Mouse (Mus musculus) heart, embryonic 16.5 days (tissue): Measurements from ENCODE around the gene Nmt1. TPM values are rescaled to one million over a fixed set of nuclear protein-coding genes. Genes with fewer than 3 reads are reported as not detected.

Source experiments
- ATAC-seq: fragments of 200-750 bp; cut with Nextera tagmentation; replicated peaks from 2 replicates; pipeline ENCODE4 v1.8.0; 2017; ENCODE audit warnings: moderate number of reproducible peaks; ENCODE audit not compliant: insufficient read depth, low FRiP score; ENCODE audit errors: extremely low read depth
- H3K27ac ChIP-seq: fragments of 300-500 bp; sonication (generic); 2 replicates; pipeline ENCODE4 v1.5.1; 2014; ENCODE audit warnings: mild to moderate bottlenecking, low read length, control low read depth, moderate library complexity
- H3K27me3 ChIP-seq: fragments of 300-500 bp; sonication (generic); 2 replicates; pipeline ENCODE4 v1.6.1; 2014; ENCODE audit warnings: low read length, mixed read lengths; ENCODE audit not compliant: control insufficient read depth, insufficient read depth
- H3K36me3 ChIP-seq: fragments of 300-500 bp; sonication (generic); 2 replicates; pipeline ENCODE4 v1.6.1; 2014; ENCODE audit not compliant: control insufficient read depth, insufficient read depth
- H3K4me1 ChIP-seq: fragments of 300-500 bp; sonication (generic); 2 replicates; pipeline ENCODE4 v1.6.1; 2014; ENCODE audit warnings: low read length, mixed read lengths; ENCODE audit not compliant: control insufficient read depth, insufficient read depth
- H3K4me2 ChIP-seq: fragments of 300-500 bp; sonication (generic); 2 replicates; pipeline ENCODE4 v1.6.1; 2014; ENCODE audit warnings: low read depth, mild to moderate bottlenecking, control low read depth, low read length
- H3K4me3 ChIP-seq: fragments of 300-500 bp; sonication (generic); 2 replicates; pipeline ENCODE4 v1.5.1; 2014; ENCODE audit warnings: mild to moderate bottlenecking, control low read depth, low read length
- H3K9ac ChIP-seq: fragments of 300-500 bp; sonication (generic); 2 replicates; pipeline ENCODE4 v1.6.1; 2014; ENCODE audit warnings: low read length, control low read depth
- H3K9me3 ChIP-seq: fragments of 300-500 bp; sonication (generic); replicated peaks from 2 replicates; pipeline ENCODE4 v1.6.1; 2016; ENCODE audit warnings: low read length; ENCODE audit not compliant: control insufficient read depth
- WGBS: fragments of 180-500 bp; shearing (Covaris S2); extraction: QIAGEN DNeasy Blood & Tissue Kit; methylation state at CpG from one replicate; pipeline ENCODE4 v1.1.7; 2014; 5-methylcytosine and 5-hydroxymethylcytosine counted together
- polyA plus RNA-seq: library from polyadenylated mRNA; unstranded; fragments of >200 nt; fragmentation: Nextera tagmentation; extraction: Ambion mirVana; gene quantifications from 2 replicates; pipeline ENCODE4 v1.2.1, GENCODE M21; 2015

The Nmt1 gene
- polyA plus RNA-seq, 1 experiment from 2014 or later = 39.1 TPM

DNA sequence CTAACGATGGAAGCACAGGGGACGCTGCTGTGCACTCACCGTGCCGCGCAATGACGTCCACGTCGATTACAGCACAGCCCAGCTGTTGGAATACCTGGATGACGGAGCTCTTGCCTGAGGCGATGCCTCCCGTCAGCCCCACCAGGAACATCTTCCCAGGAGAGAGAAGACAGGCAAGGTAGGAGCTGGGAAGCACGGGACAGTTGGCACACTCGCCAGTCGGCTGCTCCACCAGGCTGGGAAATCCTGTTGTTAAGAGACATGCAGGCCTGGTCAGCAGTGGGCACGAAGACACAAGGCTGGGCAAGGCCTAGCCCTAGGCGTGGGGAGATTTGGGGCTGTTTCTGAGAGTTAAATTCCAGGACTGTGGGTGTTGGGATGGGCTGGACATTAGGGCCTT lies 27.9 kb upstream of the Nmt1 start:
- no peaks in the 10 kb centered on the region for H3K27me3 ChIP-seq
- ATAC-seq = no peak
- H3K9ac ChIP-seq = no peak overlapping the region
- 91% methylated on average over 16 of the region's 16 CpGs for WGBS
- H3K36me3 ChIP-seq = peaks cover 22% of the 10 kb centered on the region
- H3K4me2 ChIP-seq = no peak overlapping the region
- no peak overlapping the region for H3K27ac ChIP-seq
- no peaks in the 10 kb centered on the region for H3K9me3 ChIP-seq
- no peak overlapping the region for H3K4me3 ChIP-seq
- peaks cover 34% of the 10 kb centered on the region for H3K4me1 ChIP-seq

DNA sequence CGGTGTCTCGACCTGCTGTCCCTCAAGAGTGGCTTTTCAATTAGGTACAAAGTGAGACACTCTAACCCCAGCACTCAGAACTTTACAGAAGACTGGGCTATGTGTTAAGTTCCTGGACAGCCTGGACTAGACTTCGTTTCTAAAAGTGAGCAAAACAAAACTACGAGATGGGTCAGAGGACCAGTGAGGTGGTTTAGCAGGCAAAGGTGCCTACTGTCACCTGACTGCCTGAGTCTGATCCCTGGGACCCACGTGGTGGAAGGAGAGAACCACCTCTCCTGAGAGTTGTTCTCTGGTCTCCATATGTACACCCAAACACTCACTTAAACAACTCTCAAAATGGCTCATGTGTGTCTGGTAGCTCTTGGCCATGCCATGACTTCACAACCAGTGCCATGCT lies 26.9 kb upstream of the Nmt1 start:
- Histone ChIP-seq H3K27ac (no peak overlapping the region), H3K27me3 (no peaks in the 10 kb centered on the region), H3K4me3 (no peak overlapping the region), H3K4me2 (no peak overlapping the region), H3K9ac (no peak overlapping the region), H3K4me1 (peaks cover 34% of the 10 kb centered on the region), H3K36me3 (peaks cover 13% of the 10 kb centered on the region), H3K9me3 (no peaks in the 10 kb centered on the region)
- ATAC-seq = no peak
- WGBS = 60% methylated on average over 5 of the region's 5 CpGs

DNA sequence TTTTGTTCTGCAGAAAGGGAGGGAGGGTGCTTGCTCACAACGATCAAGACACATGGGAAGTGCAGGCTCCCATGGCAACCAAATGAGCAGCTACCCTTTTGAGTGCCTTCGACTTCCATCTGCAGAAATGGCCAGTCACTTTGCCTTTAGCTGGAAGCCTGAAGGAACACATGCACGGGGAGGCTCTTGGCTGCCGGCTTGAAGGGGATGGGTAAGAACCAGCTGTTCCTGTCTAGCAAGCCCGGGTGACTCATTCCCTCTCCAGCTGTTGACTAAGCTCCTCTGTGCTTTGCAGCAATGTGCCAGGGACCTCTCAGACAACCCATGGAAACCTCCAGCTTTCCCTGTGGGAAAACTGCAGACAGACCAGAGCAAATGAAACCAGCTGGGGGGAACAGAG lies 24.8 kb upstream of the Nmt1 start:
- Histone ChIP-seq H3K36me3 (no peaks in the 10 kb centered on the region; the same call in none of the 2 replicates), H3K27me3 (no peaks in the 10 kb centered on the region), H3K9me3 (no peaks in the 10 kb centered on the region), H3K27ac (peak overlapping the region; percentile 61; the same call in 1 of the 2 replicates), H3K4me1 (peaks cover 27% of the 10 kb centered on the region), H3K4me3 (no peak overlapping the region), H3K4me2 (no peak overlapping the region), H3K9ac (no peak overlapping the region)
- 0 out of 2 replicates have a peak, but pooled peaks have one; percentile 38 for ATAC-seq
- WGBS = 48% methylated on average over 5 of the region's 5 CpGs

DNA sequence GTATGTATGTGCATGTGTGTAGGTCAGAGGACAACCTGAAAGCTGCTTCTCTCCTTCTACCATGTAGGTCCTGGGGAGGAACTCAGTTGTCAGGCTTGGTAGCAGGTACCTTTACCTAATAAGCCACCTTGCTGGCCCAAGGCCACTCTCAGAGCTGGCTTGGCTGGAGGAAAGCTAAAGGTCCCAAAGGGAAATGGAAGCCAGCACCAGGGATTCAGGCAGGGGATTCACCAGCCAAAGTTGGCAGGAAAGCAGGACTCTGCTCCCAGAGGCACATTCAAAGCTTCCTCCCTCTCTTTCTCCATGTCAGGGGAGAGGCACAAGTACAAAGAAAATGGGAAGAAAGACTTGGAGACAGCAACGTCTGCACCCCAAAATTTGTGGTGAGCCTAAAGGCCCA lies 23.1 kb upstream of the Nmt1 start:
- H3K4me1 ChIP-seq = peaks cover 11% of the 10 kb centered on the region
- no peak overlapping the region for H3K4me3 ChIP-seq
- no peaks in the 10 kb centered on the region for H3K9me3 ChIP-seq
- 90% methylated on average over 1 of the region's 1 CpGs for WGBS
- H3K27ac ChIP-seq = no peak overlapping the region
- no peak overlapping the region for H3K4me2 ChIP-seq
- no peaks in the 10 kb centered on the region; the same call in 1 of the 2 replicates for H3K36me3 ChIP-seq
- H3K9ac ChIP-seq = no peak overlapping the region
- ATAC-seq = no peak
- no peaks in the 10 kb centered on the region for H3K27me3 ChIP-seq

DNA sequence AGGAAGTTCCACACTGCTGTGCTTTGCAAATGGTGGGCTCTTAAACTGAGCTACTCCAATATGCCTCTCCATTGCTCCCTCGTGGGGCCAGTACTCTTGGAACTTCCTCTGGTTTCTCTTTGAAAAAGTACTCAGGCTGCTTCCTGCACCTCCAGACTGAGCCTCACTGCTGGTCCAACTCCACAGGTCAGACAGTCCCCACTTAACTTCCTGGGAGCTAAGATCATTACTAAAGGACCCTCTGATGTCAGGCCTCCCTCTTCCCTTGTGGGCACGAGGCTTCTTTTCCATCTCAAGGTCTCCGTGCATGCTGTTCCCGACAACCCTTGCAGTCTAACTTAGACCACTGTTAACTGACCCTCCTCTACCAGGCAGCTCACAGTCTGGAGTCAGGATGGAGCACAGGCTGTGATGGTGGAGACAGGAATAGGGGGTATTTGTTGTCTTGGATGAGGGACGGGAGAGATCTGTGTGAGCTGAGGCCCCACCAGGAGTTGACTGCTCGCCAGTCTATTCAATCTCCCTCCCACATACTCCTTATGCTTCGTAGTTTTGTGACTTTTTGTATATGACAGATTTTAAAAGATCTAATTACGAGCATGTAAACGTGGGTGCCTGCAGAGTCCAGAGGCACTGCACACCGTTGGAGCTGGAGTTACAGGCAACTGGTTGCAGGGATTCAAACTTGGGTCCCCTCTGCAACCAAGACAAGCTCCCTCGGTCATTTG lies 22.6 kb upstream of the Nmt1 start:
- Histone ChIP-seq H3K4me1 (peaks cover 8% of the 10 kb centered on the region), H3K36me3 (no peaks in the 10 kb centered on the region), H3K27ac (no peak overlapping the region), H3K4me2 (no peak overlapping the region), H3K9me3 (no peaks in the 10 kb centered on the region), H3K27me3 (no peaks in the 10 kb centered on the region), H3K4me3 (no peak overlapping the region), H3K9ac (no peak overlapping the region)
- ATAC-seq = no peak
- 75% methylated on average over 11 of the region's 11 CpGs for WGBS

DNA sequence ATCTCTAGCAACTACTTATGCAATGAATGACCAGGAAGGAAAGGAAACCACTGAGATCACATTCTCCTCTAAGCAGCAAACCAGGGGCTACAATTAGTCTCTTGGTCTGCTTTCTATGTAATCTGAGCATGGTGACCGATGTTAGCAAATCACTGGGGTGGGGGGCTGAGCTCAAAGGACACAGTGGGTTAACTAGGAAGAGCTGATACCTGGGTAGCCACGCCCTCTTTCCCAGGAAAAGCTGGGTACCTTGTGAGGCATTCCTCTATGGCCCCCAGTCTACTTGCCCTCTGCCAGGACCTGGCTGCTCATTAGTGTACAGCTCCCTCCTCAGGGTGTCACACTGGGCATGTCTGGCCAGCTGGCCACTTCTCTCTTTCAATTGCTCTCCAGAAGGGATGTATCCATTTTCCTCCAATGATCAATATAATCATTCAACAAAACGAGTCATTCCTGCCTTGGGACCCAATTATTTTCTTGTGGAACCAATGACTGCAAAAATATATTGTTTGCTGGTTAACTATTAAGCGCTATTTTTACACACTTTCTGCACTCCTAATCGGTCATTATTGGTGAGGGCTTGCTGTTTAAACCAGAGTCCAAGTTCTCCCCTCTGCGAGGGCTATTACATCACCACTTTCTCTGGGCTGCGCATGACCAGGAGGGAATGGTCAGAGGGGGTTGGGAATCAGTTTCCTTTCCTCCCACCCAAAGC lies 21.5 kb upstream of the Nmt1 start:
- Histone ChIP-seq H3K4me3 (no peak overlapping the region), H3K36me3 (no peaks in the 10 kb centered on the region), H3K9ac (no peak overlapping the region), H3K9me3 (no peaks in the 10 kb centered on the region), H3K4me2 (no peak overlapping the region), H3K4me1 (peaks cover 14% of the 10 kb centered on the region), H3K27ac (no peak overlapping the region), H3K27me3 (no peaks in the 10 kb centered on the region)
- ATAC-seq = no peak
- 86% methylated on average over 7 of the region's 7 CpGs for WGBS

DNA sequence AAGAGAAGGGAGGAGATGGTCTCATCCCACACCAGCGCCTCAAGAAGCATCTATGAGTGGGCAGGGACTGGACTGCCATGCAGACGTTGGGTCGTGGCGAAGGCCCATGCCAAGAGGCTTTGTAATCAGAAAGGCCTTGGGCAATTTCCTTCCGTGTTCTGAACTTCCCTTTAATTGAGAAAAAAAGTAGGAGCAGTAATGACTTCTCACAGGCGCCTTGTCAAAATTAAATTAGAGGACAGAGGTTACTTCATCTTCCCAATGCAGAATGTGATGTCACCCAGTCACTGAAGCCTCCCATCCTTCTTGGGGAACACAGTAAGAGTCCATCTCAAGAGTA lies 21.0 kb upstream of the Nmt1 start:
- H3K9me3 ChIP-seq = no peaks in the 10 kb centered on the region
- WGBS = 70% methylated on average over 6 of the region's 6 CpGs
- peaks cover 14% of the 10 kb centered on the region for H3K4me1 ChIP-seq
- no peak overlapping the region for H3K27ac ChIP-seq
- no peak overlapping the region for H3K4me2 ChIP-seq
- no peaks in the 10 kb centered on the region for H3K36me3 ChIP-seq
- H3K9ac ChIP-seq = no peak overlapping the region
- no peak for ATAC-seq
- no peaks in the 10 kb centered on the region for H3K27me3 ChIP-seq
- H3K4me3 ChIP-seq = no peak overlapping the region

- WGBS = 74% methylated on average over 7 of the region's 7 CpGs
These were observed 19.4 kb upstream of the Nmt1 start for GRCm38 (mm10) chr11:103008558-103008957.

GRCm38 (mm10) chr11:103009208-103009607 lies 18.8 kb upstream of the Nmt1 start:
- H3K4me3 ChIP-seq = no peak overlapping the region
- H3K4me2 ChIP-seq = no peak overlapping the region
- peaks cover 12% of the 10 kb centered on the region for H3K4me1 ChIP-seq
- H3K27ac ChIP-seq = no peak overlapping the region
- no peaks in the 10 kb centered on the region for H3K27me3 ChIP-seq
- WGBS = 93% methylated on average over 8 of the region's 8 CpGs
- H3K9me3 ChIP-seq = no peaks in the 10 kb centered on the region
- H3K9ac ChIP-seq = no peak overlapping the region
- no peak for ATAC-seq
- H3K36me3 ChIP-seq = no peaks in the 10 kb centered on the region

More at GRCm38 (mm10) chr11:103008558-103008957, 19.4 kb upstream of the Nmt1 start:
- no peaks in the 10 kb centered on the region for H3K27me3 ChIP-seq
- H3K4me1 ChIP-seq = peaks cover 13% of the 10 kb centered on the region
- no peak overlapping the region for H3K27ac ChIP-seq
- ATAC-seq = no peak
- no peak overlapping the region for H3K4me2 ChIP-seq
- no peaks in the 10 kb centered on the region for H3K36me3 ChIP-seq
- no peak overlapping the region for H3K9ac ChIP-seq
- H3K4me3 ChIP-seq = no peak overlapping the region
- no peaks in the 10 kb centered on the region for H3K9me3 ChIP-seq
